Mouse (Mus musculus): ENCODE data around the gene Ephx1. TPM values are rescaled to one million over a fixed set of nuclear protein-coding genes. Genes with fewer than 3 reads are reported as not detected.
"Not testable (repeated sequence)": the region's sequence is repeated elsewhere in the genome, so short reads cannot be mapped to it uniquely, and the experiment has no call there.

Ephx1 gene
- polyA plus RNA-seq, 1 experiment from 2014 or later: 2.1 TPM

DNA sequence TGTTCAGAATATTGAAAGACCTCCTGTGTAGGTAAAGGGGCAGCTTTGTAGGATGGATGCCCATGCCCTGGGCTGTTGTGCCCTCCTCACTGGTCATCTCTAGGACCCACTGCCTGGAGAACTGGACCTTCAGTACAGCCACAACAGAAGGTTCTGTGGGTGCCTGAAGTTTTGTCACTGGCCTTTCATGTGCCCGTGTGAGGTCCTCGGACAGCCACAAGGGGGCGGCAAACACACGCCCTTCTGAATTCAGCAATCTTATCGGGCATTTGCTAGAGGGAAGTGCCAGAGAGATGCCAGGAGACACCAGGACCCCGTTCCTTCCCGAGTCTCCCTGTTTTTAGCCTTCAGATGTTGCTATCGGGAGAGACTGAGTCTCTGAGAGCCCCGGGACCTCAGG, 32.9 kb downstream of the Ephx1 start:
- H3K27me3 ChIP-seq (replicated peaks): peaks cover 21% of the 10 kb centered on the region
- ATAC-seq: peak; percentile 46; the same call in 1 of the 2 replicates

GRCm38 (mm10) chr1:180986701-180987100, 34.0 kb downstream of the Ephx1 start:
- Histone ChIP-seq H3K9me3 (replicated peaks) (no peaks in the 10 kb centered on the region), H3K4me1 (peaks cover 2% of the 10 kb centered on the region), H3K4me3 (no peak overlapping the region), H3K4me2 (no peak overlapping the region), H3K27ac (no peak overlapping the region), H3K36me3 (no peaks in the 10 kb centered on the region), H3K27me3 (replicated peaks) (peaks cover 21% of the 10 kb centered on the region), H3K9ac (no peak overlapping the region)
- 75% methylated on average over 8 of the region's 8 CpGs for WGBS (ENCODE audit: insufficient replicate concordance)
- ATAC-seq: no peak

More for the DNA sequence above, 32.9 kb downstream of the Ephx1 start:
- H3K4me2 ChIP-seq: no peak overlapping the region
- H3K9me3 ChIP-seq (replicated peaks): no peaks in the 10 kb centered on the region
- H3K4me3 ChIP-seq: no peak overlapping the region
- no peak overlapping the region for H3K27ac ChIP-seq
- no peaks in the 10 kb centered on the region for H3K36me3 ChIP-seq
- 3% methylated on average over 9 of the region's 9 CpGs for WGBS (ENCODE audit: insufficient replicate concordance)
- no peak overlapping the region for H3K9ac ChIP-seq
- no peaks in the 10 kb centered on the region for H3K4me1 ChIP-seq

DNA sequence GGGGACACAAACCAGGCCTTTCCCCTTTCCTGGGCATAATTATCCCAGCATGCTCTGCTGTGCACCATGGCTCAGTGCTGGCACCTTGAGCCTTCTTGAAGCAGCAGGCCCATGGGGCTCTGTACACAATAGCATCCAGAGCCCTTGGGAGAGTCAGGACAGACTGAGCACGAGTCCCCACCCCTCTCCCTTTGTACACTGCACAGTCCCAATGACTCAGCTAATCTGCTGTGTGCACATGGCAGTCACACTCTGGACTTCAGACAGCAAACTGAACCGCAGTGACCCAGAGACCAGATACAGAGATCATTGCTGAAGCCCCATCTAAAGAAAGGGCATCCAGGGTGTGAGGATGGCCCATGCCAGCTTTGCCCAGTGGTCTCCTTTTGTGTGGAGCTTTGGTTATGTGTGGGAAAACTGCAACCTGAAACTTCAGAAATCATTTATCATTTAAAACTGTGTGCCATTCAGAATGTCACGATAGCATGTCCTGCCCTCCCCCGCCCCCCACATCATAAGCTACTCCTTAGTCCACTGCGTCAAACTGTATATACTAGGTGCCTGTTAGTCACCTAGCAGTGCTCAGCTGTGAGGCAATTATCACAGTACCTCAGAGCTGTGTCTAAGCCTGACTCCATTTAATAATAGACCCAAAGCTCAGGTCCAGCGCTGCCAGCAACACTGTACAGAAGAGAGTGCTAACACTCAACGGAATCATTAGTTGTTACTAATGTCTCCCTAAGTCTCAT, 39.2 kb downstream of the Ephx1 start:
- not testable (repeated sequence) for H3K4me2 ChIP-seq; H3K9me3 ChIP-seq (replicated peaks); H3K36me3 ChIP-seq; H3K9ac ChIP-seq; H3K4me3 ChIP-seq
- 59% methylated on average over 7 of the region's 7 CpGs for WGBS (ENCODE audit: insufficient replicate concordance)
- peak; percentile 89 for ATAC-seq
- H3K27ac ChIP-seq: peak overlapping the region; percentile 3; the same call in 1 of the 2 replicates
- peaks cover 20% of the 10 kb centered on the region for H3K4me1 ChIP-seq
- peaks cover 22% of the 10 kb centered on the region for H3K27me3 ChIP-seq (replicated peaks)

GRCm38 (mm10) chr1:180980464-180980863, 40.2 kb downstream of the Ephx1 start:
- H3K9me3 ChIP-seq (replicated peaks): no peaks in the 10 kb centered on the region
- peak; percentile 38 for ATAC-seq
- 54% methylated on average over 2 of the region's 2 CpGs for WGBS (ENCODE audit: insufficient replicate concordance)
- no peak overlapping the region for H3K4me3 ChIP-seq
- peaks cover 20% of the 10 kb centered on the region for H3K4me1 ChIP-seq
- H3K4me2 ChIP-seq: no peak overlapping the region
- H3K9ac ChIP-seq: no peak overlapping the region
- no peaks in the 10 kb centered on the region for H3K36me3 ChIP-seq
- H3K27ac ChIP-seq: no peak overlapping the region
- H3K27me3 ChIP-seq (replicated peaks): peaks cover 15% of the 10 kb centered on the region

GRCm38 (mm10) chr1:180979484-180980251, 41.0 kb downstream of the Ephx1 start:
- Histone ChIP-seq H3K4me2 (no peak overlapping the region), H3K4me3 (no peak overlapping the region), H3K9ac (no peak overlapping the region), H3K36me3 (no peaks in the 10 kb centered on the region), H3K4me1 (peaks cover 20% of the 10 kb centered on the region), H3K27ac (no peak overlapping the region), H3K27me3 (replicated peaks) (peaks cover 15% of the 10 kb centered on the region), H3K9me3 (replicated peaks) (no peaks in the 10 kb centered on the region)
- WGBS (ENCODE audit: insufficient replicate concordance): 75% methylated on average over 24 of the region's 24 CpGs
- ATAC-seq: no peak

GRCm38 (mm10) chr1:180976110-180976679, 44.5 kb downstream of the Ephx1 start:
- H3K4me1 ChIP-seq: peaks cover 18% of the 10 kb centered on the region
- WGBS (ENCODE audit: insufficient replicate concordance): 52% methylated on average over 4 of the region's 4 CpGs
- H3K9ac ChIP-seq: no peak overlapping the region
- H3K36me3 ChIP-seq: peaks cover 18% of the 10 kb centered on the region
- no peaks in the 10 kb centered on the region for H3K9me3 ChIP-seq (replicated peaks)
- peaks cover 12% of the 10 kb centered on the region; the same call in 1 of the 2 replicates for H3K27me3 ChIP-seq (replicated peaks)
- H3K4me3 ChIP-seq: no peak overlapping the region
- H3K27ac ChIP-seq: no peak overlapping the region
- no peak overlapping the region for H3K4me2 ChIP-seq
- no peak for ATAC-seq

- no peak overlapping the region for H3K27ac ChIP-seq
- 57% methylated on average over 14 of the region's 14 CpGs for WGBS (ENCODE audit: insufficient replicate concordance)
- peaks cover 12% of the 10 kb centered on the region; the same call in 1 of the 2 replicates for H3K27me3 ChIP-seq (replicated peaks)
- no peak overlapping the region for H3K4me2 ChIP-seq
- ATAC-seq: peak; percentile 56; the same call in 1 of the 2 replicates
- H3K4me1 ChIP-seq: 0 out of 2 replicates have a peak, but pooled peaks cover 5% of the 10 kb centered on the region
- H3K4me3 ChIP-seq: no peak overlapping the region
- H3K9me3 ChIP-seq (replicated peaks): no peaks in the 10 kb centered on the region
- H3K9ac ChIP-seq: no peak overlapping the region
- H3K36me3 ChIP-seq: peaks cover 30% of the 10 kb centered on the region
Measured at GRCm38 (mm10) chr1:180974126-180974746, 46.5 kb downstream of the Ephx1 start.

GRCm38 (mm10) chr1:180972941-180973340, 47.8 kb downstream of the Ephx1 start:
- WGBS (ENCODE audit: insufficient replicate concordance): 65% methylated on average over 10 of the region's 11 CpGs
- H3K9ac ChIP-seq: no peak overlapping the region
- 0 out of 2 replicates have a peak, but pooled peaks cover 5% of the 10 kb centered on the region for H3K4me1 ChIP-seq
- peaks cover 2% of the 10 kb centered on the region; the same call in 1 of the 2 replicates for H3K27me3 ChIP-seq (replicated peaks)
- no peak overlapping the region for H3K27ac ChIP-seq
- H3K36me3 ChIP-seq: peaks cover 40% of the 10 kb centered on the region
- no peak for ATAC-seq
- no peak overlapping the region for H3K4me2 ChIP-seq
- H3K4me3 ChIP-seq: no peak overlapping the region
- H3K9me3 ChIP-seq (replicated peaks): no peaks in the 10 kb centered on the region

DNA sequence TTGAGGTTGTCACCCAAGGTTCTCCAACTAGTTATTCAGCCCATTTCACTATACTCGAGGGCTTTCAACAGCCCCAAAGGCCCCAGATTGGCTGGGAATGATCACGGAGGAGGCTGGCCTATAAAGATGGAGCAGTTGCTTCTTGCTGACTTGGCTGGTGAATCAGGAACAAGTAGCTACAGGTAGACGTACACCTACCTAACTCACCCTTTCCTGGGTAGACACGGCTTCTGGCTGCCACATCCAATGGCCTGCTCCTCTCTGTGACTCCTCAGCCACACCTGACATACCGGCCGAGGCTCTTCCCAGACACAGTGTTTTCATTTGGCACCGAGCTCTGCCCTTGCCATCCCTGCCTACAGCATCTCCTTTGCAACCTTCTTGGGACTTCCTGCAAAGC, 53.4 kb downstream of the Ephx1 start:
- Histone ChIP-seq H3K27ac (no peak overlapping the region), H3K9me3 (replicated peaks) (no peaks in the 10 kb centered on the region), H3K9ac (no peak overlapping the region), H3K27me3 (replicated peaks) (no peaks in the 10 kb centered on the region), H3K4me3 (no peak overlapping the region), H3K4me1 (peaks cover 11% of the 10 kb centered on the region; the same call in 1 of the 2 replicates), H3K4me2 (no peak overlapping the region), H3K36me3 (peaks cover 83% of the 10 kb centered on the region)
- ATAC-seq: no peak
- WGBS (ENCODE audit: insufficient replicate concordance): 79% methylated on average over 7 of the region's 7 CpGs

DNA sequence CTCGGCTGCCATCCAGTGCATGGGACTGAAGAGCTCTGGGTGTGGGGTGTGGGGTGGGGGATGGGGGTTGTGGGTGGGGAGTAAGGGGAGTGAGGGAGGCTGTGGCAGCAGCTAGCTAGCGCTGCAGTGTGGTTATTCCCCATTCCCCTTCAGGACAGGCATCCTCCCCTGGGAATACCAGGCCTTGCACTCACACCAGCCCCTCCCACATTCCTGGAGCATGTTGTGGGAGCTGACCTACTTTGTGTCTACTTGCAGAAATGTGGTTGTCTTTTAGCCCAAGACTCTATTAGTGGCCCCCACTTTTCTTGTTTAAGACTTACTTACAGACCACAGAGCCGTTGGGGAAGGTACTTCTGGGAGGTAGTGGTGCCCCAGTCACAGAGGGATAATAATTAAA, 54.2 kb downstream of the Ephx1 start:
- peaks cover 90% of the 10 kb centered on the region for H3K36me3 ChIP-seq

GRCm38 (mm10) chr1:180965786-180966185, 54.9 kb downstream of the Ephx1 start:
- Histone ChIP-seq H3K27ac (no peak overlapping the region), H3K9ac (no peak overlapping the region), H3K4me2 (no peak overlapping the region), H3K9me3 (replicated peaks) (no peaks in the 10 kb centered on the region), H3K4me1 (peaks cover 7% of the 10 kb centered on the region; the same call in 1 of the 2 replicates), H3K27me3 (replicated peaks) (no peaks in the 10 kb centered on the region), H3K36me3 (peaks cover 90% of the 10 kb centered on the region), H3K4me3 (no peak overlapping the region)
- ATAC-seq: no peak
- 72% methylated on average over 3 of the region's 3 CpGs for WGBS (ENCODE audit: insufficient replicate concordance)

More for the DNA sequence above, 54.2 kb downstream of the Ephx1 start:
- WGBS (ENCODE audit: insufficient replicate concordance): 71% methylated on average over 3 of the region's 3 CpGs
- Histone ChIP-seq H3K4me2 (no peak overlapping the region), H3K27ac (no peak overlapping the region), H3K27me3 (replicated peaks) (no peaks in the 10 kb centered on the region), H3K9me3 (replicated peaks) (no peaks in the 10 kb centered on the region), H3K9ac (no peak overlapping the region), H3K4me1 (peaks cover 7% of the 10 kb centered on the region; the same call in 1 of the 2 replicates), H3K4me3 (no peak overlapping the region)
- no peak for ATAC-seq

Data from liver, embryonic 12.5 days (tissue).